Mouse (Mus musculus): ENCODE data around the gene Pcbp4. TPM values are rescaled to one million over a fixed set of nuclear protein-coding genes. Genes with fewer than 3 reads are reported as not detected.

Pcbp4 gene
- polyA plus RNA-seq, 1 experiment, result 59.9 TPM

GRCm38 (mm10) chr9:106471892-106472291 lies 18.8 kb downstream of the Pcbp4 start:
- H3K4me1 ChIP-seq (replicated peaks; ENCODE audit: control insufficient read depth, insufficient read depth, low read length), result peaks cover 25% of the 10 kb centered on the region
- no peak overlapping the region for H3K4me3 ChIP-seq (ENCODE audit: control insufficient read depth, insufficient read depth, low read length)
- no peaks in the 10 kb centered on the region for H3K36me3 ChIP-seq (ENCODE audit: control insufficient read depth, insufficient read depth, low read length)
- no peak for DNase-seq
- no peak overlapping the region for H3K27ac ChIP-seq (ENCODE audit: control insufficient read depth, insufficient read depth, low read length)
- 95% methylated on average over 5 of the region's 5 CpGs for WGBS
- TF ChIP-seq POLR2A (IDR thresholded peaks at IDR 0.05; ENCODE audit: control insufficient read depth, extremely low read depth, insufficient read depth, low read length, poor library complexity) (no peak), CTCF (IDR thresholded peaks at IDR 0.05; ENCODE audit: borderline replicate concordance, control insufficient read depth, extremely low read depth, insufficient read depth, low read length, poor library complexity) (no peak)
- no peaks in the 10 kb centered on the region for H3K27me3 ChIP-seq (ENCODE audit: control insufficient read depth, insufficient read depth, low read length)

GRCm38 (mm10) chr9:106472321-106472720 lies 19.2 kb downstream of the Pcbp4 start:
- no peak for DNase-seq
- H3K36me3 ChIP-seq (ENCODE audit: control insufficient read depth, insufficient read depth, low read length), result no peaks in the 10 kb centered on the region
- TF ChIP-seq POLR2A (IDR thresholded peaks at IDR 0.05; ENCODE audit: control insufficient read depth, extremely low read depth, insufficient read depth, low read length, poor library complexity) (no peak), CTCF (IDR thresholded peaks at IDR 0.05; ENCODE audit: borderline replicate concordance, control insufficient read depth, extremely low read depth, insufficient read depth, low read length, poor library complexity) (no peak)
- H3K4me1 ChIP-seq (replicated peaks; ENCODE audit: control insufficient read depth, insufficient read depth, low read length), result peaks cover 26% of the 10 kb centered on the region
- H3K27ac ChIP-seq (ENCODE audit: control insufficient read depth, insufficient read depth, low read length), result no peak overlapping the region
- no peak overlapping the region for H3K4me3 ChIP-seq (ENCODE audit: control insufficient read depth, insufficient read depth, low read length)
- H3K27me3 ChIP-seq (ENCODE audit: control insufficient read depth, insufficient read depth, low read length), result no peaks in the 10 kb centered on the region
- 95% methylated on average over 4 of the region's 4 CpGs for WGBS

- 96% methylated on average over 16 of the region's 16 CpGs for WGBS
- no peak for DNase-seq
- Histone ChIP-seq H3K4me3 (ENCODE audit: control insufficient read depth, insufficient read depth, low read length) (no peak overlapping the region), H3K27ac (ENCODE audit: control insufficient read depth, insufficient read depth, low read length) (no peak overlapping the region), H3K36me3 (ENCODE audit: control insufficient read depth, insufficient read depth, low read length) (no peaks in the 10 kb centered on the region), H3K4me1 (replicated peaks; ENCODE audit: control insufficient read depth, insufficient read depth, low read length) (peaks cover 35% of the 10 kb centered on the region), H3K27me3 (ENCODE audit: control insufficient read depth, insufficient read depth, low read length) (no peaks in the 10 kb centered on the region)
- TF ChIP-seq POLR2A (IDR thresholded peaks at IDR 0.05; ENCODE audit: control insufficient read depth, extremely low read depth, insufficient read depth, low read length, poor library complexity) (no peak), CTCF (IDR thresholded peaks at IDR 0.05; ENCODE audit: borderline replicate concordance, control insufficient read depth, extremely low read depth, insufficient read depth, low read length, poor library complexity) (no peak)
Measured at GRCm38 (mm10) chr9:106473081-106473752, 20.1 kb downstream of the Pcbp4 start.

GRCm38 (mm10) chr9:106473753-106474105 lies 20.6 kb downstream of the Pcbp4 start:
- H3K27ac ChIP-seq (ENCODE audit: control insufficient read depth, insufficient read depth, low read length), result no peak overlapping the region
- peaks cover 36% of the 10 kb centered on the region for H3K4me1 ChIP-seq (replicated peaks; ENCODE audit: control insufficient read depth, insufficient read depth, low read length)
- no peak for TF ChIP-seq CTCF (IDR thresholded peaks at IDR 0.05; ENCODE audit: borderline replicate concordance, control insufficient read depth, extremely low read depth, insufficient read depth, low read length, poor library complexity)
- no peak for TF ChIP-seq POLR2A (IDR thresholded peaks at IDR 0.05; ENCODE audit: control insufficient read depth, extremely low read depth, insufficient read depth, low read length, poor library complexity)
- H3K36me3 ChIP-seq (ENCODE audit: control insufficient read depth, insufficient read depth, low read length), result no peaks in the 10 kb centered on the region
- 99% methylated on average over 5 of the region's 5 CpGs for WGBS
- no peak for DNase-seq
- no peak overlapping the region for H3K4me3 ChIP-seq (ENCODE audit: control insufficient read depth, insufficient read depth, low read length)
- no peaks in the 10 kb centered on the region for H3K27me3 ChIP-seq (ENCODE audit: control insufficient read depth, insufficient read depth, low read length)

- WGBS, result 48% methylated on average over 6 of the region's 6 CpGs
- DNase-seq, result peak; percentile 64
- peaks cover 35% of the 10 kb centered on the region for H3K4me1 ChIP-seq (replicated peaks; ENCODE audit: control insufficient read depth, insufficient read depth, low read length)
- H3K27me3 ChIP-seq (ENCODE audit: control insufficient read depth, insufficient read depth, low read length), result no peaks in the 10 kb centered on the region
- no peak overlapping the region for H3K27ac ChIP-seq (ENCODE audit: control insufficient read depth, insufficient read depth, low read length)
- H3K36me3 ChIP-seq (ENCODE audit: control insufficient read depth, insufficient read depth, low read length), result no peaks in the 10 kb centered on the region
- H3K4me3 ChIP-seq (ENCODE audit: control insufficient read depth, insufficient read depth, low read length), result no peak overlapping the region
- peak; percentile 52; the same call in 1 of the 2 replicates for TF ChIP-seq CTCF (IDR thresholded peaks at IDR 0.05; ENCODE audit: borderline replicate concordance, control insufficient read depth, extremely low read depth, insufficient read depth, low read length, poor library complexity)
- no peak for TF ChIP-seq POLR2A (IDR thresholded peaks at IDR 0.05; ENCODE audit: control insufficient read depth, extremely low read depth, insufficient read depth, low read length, poor library complexity)
Measured at GRCm38 (mm10) chr9:106474456-106474855, 21.4 kb downstream of the Pcbp4 start.

GRCm38 (mm10) chr9:106475046-106475445 lies 22.0 kb downstream of the Pcbp4 start:
- DNase-seq, result peak; percentile 32
- Histone ChIP-seq H3K27me3 (ENCODE audit: control insufficient read depth, insufficient read depth, low read length) (no peaks in the 10 kb centered on the region), H3K4me3 (ENCODE audit: control insufficient read depth, insufficient read depth, low read length) (no peak overlapping the region), H3K27ac (ENCODE audit: control insufficient read depth, insufficient read depth, low read length) (no peak overlapping the region), H3K36me3 (ENCODE audit: control insufficient read depth, insufficient read depth, low read length) (no peaks in the 10 kb centered on the region), H3K4me1 (replicated peaks; ENCODE audit: control insufficient read depth, insufficient read depth, low read length) (peaks cover 31% of the 10 kb centered on the region)
- TF ChIP-seq POLR2A (IDR thresholded peaks at IDR 0.05; ENCODE audit: control insufficient read depth, extremely low read depth, insufficient read depth, low read length, poor library complexity) (no peak), CTCF (IDR thresholded peaks at IDR 0.05; ENCODE audit: borderline replicate concordance, control insufficient read depth, extremely low read depth, insufficient read depth, low read length, poor library complexity) (no peak)
- 78% methylated on average over 7 of the region's 7 CpGs for WGBS

- 29% methylated on average over 10 of the region's 10 CpGs for WGBS
- Histone ChIP-seq H3K4me3 (ENCODE audit: control insufficient read depth, insufficient read depth, low read length) (peak within 1 kb of the TSS; percentile 46), H3K4me1 (replicated peaks; ENCODE audit: control insufficient read depth, insufficient read depth, low read length) (peaks cover 31% of the 10 kb centered on the region), H3K27me3 (ENCODE audit: control insufficient read depth, insufficient read depth, low read length) (no peaks in the 10 kb centered on the region), H3K36me3 (ENCODE audit: control insufficient read depth, insufficient read depth, low read length) (no peaks in the 10 kb centered on the region), H3K27ac (ENCODE audit: control insufficient read depth, insufficient read depth, low read length) (peak within 1 kb of the TSS; percentile 66)
- no peak for DNase-seq
- TF ChIP-seq POLR2A (IDR thresholded peaks at IDR 0.05; ENCODE audit: control insufficient read depth, extremely low read depth, insufficient read depth, low read length, poor library complexity) (no peak), CTCF (IDR thresholded peaks at IDR 0.05; ENCODE audit: borderline replicate concordance, control insufficient read depth, extremely low read depth, insufficient read depth, low read length, poor library complexity) (no peak)
Measured at GRCm38 (mm10) chr9:106475663-106476001, 22.5 kb downstream of the Pcbp4 start, which contains the start of gene Rrp9. Rrp9 (plus strand) TSS chr9:106475963.

Measured in thymus, adult 2 months (tissue).